Mouse (Mus musculus): ENCODE measurements around the gene Gm42742.

Gene Gm42742

DNA sequence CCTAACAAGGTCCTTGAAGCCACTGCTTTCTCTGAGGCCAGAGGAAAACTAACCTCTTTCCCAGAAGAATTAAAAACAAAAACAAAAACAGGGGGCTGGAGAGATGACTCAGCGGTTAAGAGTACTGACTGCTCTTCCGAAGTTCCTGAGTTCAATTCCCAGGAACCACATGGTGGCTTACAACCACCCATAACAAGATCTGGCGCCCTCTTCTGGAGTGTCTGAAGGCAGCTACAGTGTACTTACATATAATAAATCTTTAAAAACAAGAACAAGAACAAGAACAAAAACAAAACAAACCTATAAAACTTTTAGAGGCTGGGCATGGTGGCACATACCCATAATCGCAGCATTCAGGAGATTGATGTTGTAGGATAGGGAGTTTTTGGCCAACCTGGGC, 24.4 kb downstream of the Gm42742 start:
- no peak for DNase-seq

DNA sequence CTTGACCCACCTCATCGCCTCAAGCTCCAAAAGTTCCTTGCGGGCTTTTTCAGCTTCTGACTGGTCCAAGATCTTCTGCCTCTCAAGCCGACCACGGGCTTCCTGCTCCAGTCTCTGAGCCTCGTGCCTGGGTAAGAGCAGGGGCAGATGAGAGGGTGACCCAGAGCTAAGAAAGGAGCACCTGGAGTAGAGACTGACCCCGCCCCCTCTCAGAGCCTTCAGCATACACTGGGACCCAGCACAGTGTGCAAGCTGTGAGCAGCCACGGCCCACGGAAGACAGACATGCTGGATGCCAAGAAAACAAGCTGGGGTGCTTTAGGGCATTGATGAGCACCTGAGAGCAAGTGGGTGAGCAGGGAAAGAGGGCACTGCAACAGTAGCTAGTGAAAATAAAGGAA, 32.1 kb downstream of the Gm42742 start:
- DNase-seq, result no peak

DNA sequence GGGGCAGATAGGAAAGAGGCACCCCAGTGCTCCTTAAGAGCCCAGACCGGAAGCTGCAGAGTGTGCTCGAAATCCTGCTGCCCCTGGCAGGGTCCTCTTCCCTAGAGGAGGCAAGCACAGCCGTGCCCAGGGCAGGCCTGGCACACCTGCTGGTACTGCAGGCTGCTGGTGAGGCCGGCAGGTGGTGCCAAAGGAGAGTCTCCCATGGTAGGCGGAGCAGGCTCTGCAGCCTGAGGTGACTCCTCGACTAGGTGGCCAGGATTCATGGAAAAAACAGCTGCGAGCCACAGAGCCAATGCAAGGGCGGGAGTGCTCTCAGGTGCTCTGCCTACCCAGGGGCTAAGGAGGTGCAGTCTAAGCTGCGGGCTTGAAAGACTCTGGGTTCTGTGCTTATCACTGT, 34.6 kb downstream of the Gm42742 start:
- peak; percentile 30 for DNase-seq

DNA sequence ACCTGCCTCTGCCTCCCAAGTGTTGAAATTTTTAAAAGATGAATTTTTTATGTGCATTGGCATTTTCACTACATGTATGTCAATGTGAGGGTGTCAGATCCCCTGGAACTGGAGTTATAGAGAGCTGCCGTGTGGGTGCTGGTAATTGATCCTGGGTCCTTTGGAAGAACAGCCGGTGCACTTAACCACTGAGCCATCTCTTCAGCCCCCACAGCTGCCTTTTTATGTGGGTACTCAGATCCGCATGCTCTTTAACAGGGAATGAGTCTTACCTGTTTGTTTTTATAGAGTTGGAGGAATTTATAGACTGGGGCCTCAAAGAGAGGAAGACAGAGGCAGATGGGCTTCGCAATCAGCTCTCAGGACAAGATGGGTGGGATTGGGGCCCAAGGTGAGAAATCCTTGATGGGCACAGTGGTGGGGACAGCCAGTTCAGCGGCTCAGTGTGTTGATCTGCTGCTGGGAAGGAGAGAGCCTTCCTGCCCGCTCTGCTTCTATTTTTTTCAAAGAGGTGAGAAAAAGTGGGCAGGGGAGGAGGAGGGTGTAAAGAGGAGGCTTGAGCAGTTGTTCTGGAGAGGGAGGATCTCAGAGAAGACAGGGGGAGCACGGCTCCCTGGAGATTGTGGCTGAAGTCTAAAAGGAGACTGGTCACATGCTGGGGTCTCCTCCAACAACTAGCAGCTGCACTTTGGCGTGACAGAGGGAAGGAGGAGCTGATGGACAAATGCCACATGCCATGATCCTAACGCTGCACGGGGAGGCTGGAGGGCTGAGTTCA, 36.0 kb downstream of the Gm42742 start:
- DNase-seq, result no peak

DNA sequence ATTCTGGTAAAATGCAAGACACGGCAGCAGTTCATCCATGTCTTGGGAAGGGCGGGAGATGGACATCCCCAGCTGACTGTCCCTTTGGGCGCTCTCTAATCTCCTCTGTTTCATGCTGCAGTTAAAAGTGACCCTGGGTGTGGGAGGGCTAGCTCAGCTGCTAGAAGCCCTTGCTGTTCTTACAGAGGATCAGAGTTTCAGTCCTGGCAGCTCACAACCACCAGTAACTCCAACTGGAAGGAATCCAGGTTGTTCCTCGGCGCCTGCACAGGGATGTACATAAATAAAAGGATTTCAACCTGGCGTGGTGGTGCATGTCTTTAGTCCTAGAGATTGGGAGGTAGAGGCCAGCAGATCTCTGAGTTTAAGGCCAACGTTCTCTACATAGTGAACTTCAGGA, 37.8 kb downstream of the Gm42742 start:
- DNase-seq, result no peak

DNA sequence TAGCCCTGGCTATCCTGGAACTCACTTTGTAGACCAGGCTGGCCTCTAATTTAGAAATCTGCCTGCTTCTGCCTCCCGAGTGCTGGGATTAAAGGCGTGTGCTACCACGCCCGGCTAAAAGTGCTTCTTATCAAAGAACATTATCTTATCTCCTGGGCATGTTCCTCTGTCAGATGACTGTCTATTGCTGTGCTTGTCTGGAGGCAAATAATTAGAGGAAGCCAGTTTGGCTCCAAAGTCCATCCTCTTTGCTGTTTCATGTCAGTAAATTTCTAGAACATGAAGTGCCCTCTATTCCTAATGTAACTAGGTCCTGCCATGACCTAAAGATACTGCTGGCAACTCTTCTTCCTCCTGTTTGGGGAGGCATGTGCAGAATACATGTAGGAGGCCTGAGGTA, 38.8 kb downstream of the Gm42742 start:
- DNase-seq, result no peak

DNA sequence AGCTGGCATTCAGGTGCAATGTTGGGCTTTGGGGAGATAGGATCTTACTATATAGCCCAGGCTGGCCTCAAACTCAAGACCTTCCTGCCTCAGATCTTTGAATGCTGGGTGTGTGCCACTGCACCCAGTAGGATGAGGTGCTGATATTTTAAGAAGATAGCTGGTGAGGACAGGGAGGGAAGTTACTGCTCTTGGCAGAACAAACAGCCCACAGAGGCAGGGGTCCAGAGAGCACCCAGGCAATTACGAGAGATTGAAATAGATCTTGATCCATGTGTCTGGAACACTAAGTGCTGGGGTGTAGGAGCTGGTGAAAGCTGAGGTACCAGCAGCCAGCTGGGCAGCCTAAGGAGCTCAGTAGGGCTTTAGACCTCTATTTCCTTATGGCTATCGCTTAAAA, 39.3 kb downstream of the Gm42742 start:
- no peak for DNase-seq

DNA sequence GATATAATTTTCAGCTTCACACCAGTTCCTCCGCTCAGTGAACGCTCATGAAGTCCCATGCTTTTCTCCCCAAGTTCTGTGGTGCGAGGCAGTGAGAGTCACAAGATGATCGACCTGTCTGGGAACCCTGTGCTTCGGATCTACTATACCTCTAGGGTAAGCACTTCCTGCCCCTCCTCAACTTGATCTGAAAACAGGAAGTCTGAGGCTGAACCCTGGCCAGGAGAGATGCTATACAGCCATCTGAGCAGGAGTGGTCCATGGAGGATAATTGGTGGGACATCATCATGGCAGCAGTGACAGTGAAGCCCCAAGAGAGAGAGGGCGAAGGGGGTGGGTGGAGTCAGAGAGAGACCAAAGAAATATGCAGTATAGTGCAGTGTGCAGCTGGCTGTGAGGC, 42.1 kb downstream of the Gm42742 start:
- no peak for DNase-seq

DNA sequence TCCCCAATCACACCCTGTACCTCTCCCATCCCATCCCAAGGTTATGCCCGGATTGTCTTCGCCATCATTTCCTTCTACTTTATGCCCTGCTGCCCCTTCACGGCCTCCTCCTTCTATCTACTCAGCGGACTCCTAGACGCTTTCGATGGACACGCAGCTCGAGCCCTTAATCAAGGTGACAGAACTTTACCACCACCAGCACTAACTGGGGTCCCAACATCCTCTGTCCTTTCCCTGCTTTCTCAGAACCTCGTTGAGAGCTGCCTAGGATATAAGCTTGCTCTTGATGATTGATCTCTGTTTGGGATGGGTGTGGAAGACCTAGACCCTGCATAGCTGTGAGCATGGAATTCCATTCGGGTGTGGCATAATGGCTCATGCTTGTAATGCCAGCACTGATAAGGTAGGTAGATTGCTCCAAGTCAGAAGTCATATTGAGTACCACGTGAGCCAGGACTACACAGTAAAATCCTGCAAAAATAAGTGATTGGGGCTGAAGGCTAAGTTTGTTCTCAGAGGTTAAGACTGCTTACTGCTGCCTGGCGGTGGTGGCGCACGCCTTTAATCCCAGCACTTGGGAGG, 43.9 kb downstream of the Gm42742 start:
- DNase-seq, result peak; percentile 18

DNA sequence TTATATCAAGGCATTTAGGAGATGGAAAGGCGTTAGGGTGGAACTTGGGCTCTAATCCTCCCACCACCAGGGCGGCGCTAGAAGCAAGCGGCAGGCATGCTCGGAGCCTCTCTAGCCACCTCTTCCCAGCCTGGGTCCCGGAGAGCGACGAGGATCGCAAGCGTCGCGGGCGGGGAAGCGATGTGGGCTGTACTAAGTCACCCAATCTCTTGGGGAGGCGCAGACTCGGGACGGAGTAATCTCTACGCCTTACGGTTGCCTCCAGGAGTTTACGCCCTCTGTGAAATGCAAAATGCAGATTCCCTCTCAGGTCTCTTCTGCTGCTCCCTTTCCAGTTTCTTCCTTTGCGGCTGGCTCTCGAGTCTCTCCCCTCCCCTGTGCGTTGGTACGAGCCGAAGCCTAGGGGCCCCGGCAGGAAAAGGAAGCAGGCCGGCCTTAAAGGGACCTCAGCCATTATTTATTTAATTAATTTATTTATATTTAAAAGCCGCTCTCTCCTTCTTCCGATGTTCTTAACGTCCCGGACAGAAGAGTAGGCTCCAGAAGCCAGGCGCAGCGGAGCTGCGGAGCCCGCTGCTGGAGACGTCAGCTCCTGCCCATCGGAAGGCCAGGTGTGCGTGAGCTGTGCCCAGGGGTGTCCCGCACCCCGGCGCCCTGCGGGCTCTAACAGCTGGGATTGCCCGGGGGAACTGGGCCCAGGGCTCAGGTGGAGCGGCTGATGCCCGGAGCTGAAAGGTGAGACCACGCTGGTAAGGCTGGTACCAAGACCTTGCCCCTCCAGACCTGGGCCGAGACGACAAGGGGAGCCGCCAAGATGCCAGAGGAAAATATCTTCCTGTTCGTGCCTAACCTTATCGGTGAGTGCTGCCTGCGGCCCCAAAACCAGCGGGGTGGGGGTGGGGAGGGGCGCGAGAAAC, 44.7 kb downstream of the Gm42742 start, which contains the start of gene Cdiptos:
Gene Cdiptos (minus strand): TSS at position 149 of the 917 bp plus-strand sequence.
- DNase-seq, result peak; percentile 97

DNA sequence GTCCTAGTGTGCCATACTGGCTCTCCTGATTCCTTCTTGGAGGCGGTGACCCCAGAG, 45.2 kb downstream of the Gm42742 start, which contains the start of gene Cdipt:
Gene Cdipt (plus strand): TSS at position 22 of the 57 bp plus-strand sequence.
- no peak for DNase-seq

DNA sequence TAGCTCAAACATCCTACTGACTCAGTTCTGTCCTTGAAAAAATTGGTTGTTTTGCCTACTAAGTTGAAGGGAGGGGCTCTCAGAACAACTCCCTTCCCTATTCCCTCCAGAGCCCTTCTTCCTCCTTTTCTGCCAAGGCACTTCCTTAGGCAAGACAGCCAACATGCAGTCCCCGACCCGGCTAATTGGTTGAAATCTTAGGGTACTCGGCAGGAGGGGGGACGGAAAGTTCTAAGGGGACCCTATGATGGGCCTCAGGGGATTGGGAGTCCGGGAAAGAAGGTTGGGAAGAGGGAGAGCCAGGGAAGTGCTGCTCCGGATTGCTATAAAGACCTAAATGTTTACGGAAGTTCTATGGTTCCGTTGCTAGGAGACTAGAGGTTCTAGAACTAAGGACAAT, 45.4 kb downstream of the Gm42742 start:
- DNase-seq, result no peak

DNA sequence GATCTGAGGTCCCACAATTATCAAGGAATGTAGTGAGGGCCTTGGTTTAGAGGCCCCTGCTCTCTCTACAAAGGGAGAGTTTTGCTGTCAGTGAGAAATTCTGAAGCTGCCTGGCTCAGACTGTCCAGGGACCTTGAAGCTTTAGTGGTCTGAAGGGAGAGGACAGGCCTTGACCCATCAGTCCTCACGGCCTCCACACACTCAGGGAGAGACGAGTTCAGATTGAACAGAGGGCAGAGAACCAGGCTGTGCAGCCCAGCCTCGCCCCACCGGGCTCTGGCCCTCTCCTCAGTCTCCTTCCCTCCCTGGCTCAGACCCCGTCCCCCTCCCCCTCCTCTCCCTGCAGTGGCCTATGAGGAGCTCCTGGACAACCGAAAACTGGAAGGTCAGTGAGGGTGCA, 53.5 kb downstream of the Gm42742 start:
- no peak for DNase-seq

DNA sequence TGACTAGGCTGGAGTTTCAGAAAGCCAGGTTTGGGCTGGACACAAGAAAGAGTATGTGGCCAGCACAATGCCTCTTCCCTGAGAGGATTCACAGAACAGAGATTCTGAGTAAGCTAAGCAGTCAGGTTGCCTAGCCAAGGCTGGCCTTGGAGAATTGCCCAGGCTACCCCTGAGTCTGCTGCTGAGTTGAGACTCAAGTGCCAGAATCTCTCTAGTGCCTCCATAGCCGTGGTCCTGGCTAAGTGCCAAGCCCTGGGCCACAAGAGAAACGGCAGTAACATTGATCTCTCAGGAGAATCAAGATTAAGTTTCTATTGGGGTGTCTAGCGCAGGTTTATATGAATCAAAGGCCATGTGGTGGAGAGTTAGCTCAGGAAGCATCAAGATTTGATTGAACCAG, 55.3 kb downstream of the Gm42742 start:
- no peak for DNase-seq
